Mouse (Mus musculus) midbrain, embryonic 12.5 days (tissue): ENCODE measurements around the gene Itga6. TPM values are rescaled to one million over a fixed set of nuclear protein-coding genes. Genes with fewer than 3 reads are reported as not detected.

ENCODE experiments used
- ATAC-seq: fragments of 200-750 bp; cut with Nextera tagmentation; 2 replicates; pipeline ENCODE4 v1.8.0; 2017; ENCODE audit warnings: low read depth, moderate TSS enrichment, moderate library complexity; ENCODE audit not compliant: low FRiP score
- H3K27ac ChIP-seq: fragments of 300-500 bp; sonication (generic); replicated peaks from 2 replicates; pipeline ENCODE4 v1.5.1; 2016; ENCODE audit warnings: mild to moderate bottlenecking
- H3K27me3 ChIP-seq: fragments of 300-500 bp; sonication (generic); 2 replicates; pipeline ENCODE4 v1.6.1; 2016; ENCODE audit warnings: mild to moderate bottlenecking
- H3K36me3 ChIP-seq: fragments of 300-500 bp; sonication (generic); 2 replicates; pipeline ENCODE4 v1.6.1; 2016
- H3K4me1 ChIP-seq: fragments of 300-500 bp; sonication (generic); 2 replicates; pipeline ENCODE4 v1.6.1; 2016
- H3K4me2 ChIP-seq: fragments of 300-500 bp; sonication (generic); replicated peaks from 2 replicates; pipeline ENCODE4 v1.6.1; 2016; ENCODE audit warnings: mild to moderate bottlenecking, moderate library complexity
- H3K4me3 ChIP-seq: fragments of 300-500 bp; sonication (generic); 2 replicates; pipeline ENCODE4 v1.5.1; 2016; ENCODE audit warnings: mild to moderate bottlenecking
- H3K9ac ChIP-seq: fragments of 300-500 bp; sonication (generic); replicated peaks from 2 replicates; pipeline ENCODE4 v1.6.1; 2016; ENCODE audit warnings: mild to moderate bottlenecking, moderate library complexity
- H3K9me3 ChIP-seq: fragments of 300-500 bp; sonication (generic); 2 replicates; pipeline ENCODE4 v1.6.1; 2016; ENCODE audit warnings: mild to moderate bottlenecking
- WGBS: fragments of 180-500 bp; shearing (Covaris S2); methylation state at CpG from one replicate; pipeline ENCODE4 v1.1.7; 2016; 5-methylcytosine and 5-hydroxymethylcytosine counted together
- polyA plus RNA-seq: library from polyadenylated mRNA; unstranded; fragments of >200 nt; fragmentation: Nextera tagmentation; extraction: Ambion mirVana; gene quantifications from 2 replicates; pipeline ENCODE4 v1.2.1, GENCODE M21; 2016

Itga6 gene
- polyA plus RNA-seq, 1 experiment from 2014 or later, result 23.2 TPM

DNA sequence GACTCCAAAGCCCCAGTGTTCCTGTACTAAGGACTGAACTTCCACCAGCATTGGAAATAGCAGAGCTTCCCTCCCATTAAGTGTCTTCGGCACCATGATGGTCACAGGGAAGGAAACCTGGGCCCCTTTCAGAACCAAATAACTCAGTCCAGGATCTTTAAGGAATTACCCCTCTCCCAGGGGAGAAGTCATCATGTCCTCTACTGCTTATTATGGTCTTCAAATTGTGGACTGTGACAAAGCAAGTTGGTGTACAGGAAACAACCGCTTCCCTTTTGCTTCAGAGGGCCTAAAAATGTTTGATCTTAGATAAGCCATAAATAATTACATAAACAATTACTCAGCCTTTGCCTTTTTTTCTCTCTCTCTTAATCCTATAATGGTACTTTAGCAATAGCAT lies 6.4 kb downstream of the Itga6 start:
- Histone ChIP-seq H3K4me1 (peaks cover 26% of the 10 kb centered on the region), H3K36me3 (no peaks in the 10 kb centered on the region), H3K4me3 (no peak overlapping the region), H3K27me3 (peaks cover 17% of the 10 kb centered on the region), H3K27ac (no peak overlapping the region), H3K4me2 (no peak overlapping the region), H3K9ac (no peak overlapping the region), H3K9me3 (no peaks in the 10 kb centered on the region)
- 86% methylated on average over 2 of the region's 2 CpGs for WGBS
- ATAC-seq, result no peak

DNA sequence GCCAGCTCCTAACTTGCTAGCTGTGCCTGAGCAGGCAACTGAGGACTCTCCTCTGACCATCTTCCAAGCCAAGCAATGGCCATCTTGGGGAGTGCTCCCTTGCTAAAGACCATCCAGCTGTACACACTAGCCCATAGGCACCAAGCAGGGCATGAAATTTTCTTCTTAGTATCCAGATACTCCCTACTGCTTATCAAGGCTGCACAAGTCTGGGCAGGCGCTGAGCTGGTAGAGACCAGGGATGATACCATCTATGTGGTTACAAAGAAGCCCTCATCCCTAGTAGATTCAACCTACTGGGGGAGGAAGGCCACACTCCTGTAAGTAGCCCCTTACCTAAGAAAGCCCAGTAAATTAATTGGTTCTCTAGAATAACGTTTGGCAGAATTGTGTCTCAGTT lies 7.0 kb downstream of the Itga6 start:
- peaks cover 26% of the 10 kb centered on the region for H3K4me1 ChIP-seq
- H3K9me3 ChIP-seq, result no peaks in the 10 kb centered on the region
- no peak for ATAC-seq
- H3K36me3 ChIP-seq, result no peaks in the 10 kb centered on the region
- peaks cover 16% of the 10 kb centered on the region for H3K27me3 ChIP-seq
- no peak overlapping the region for H3K4me2 ChIP-seq
- H3K4me3 ChIP-seq, result no peak overlapping the region
- WGBS, result 83% methylated on average over 2 of the region's 2 CpGs
- no peak overlapping the region for H3K27ac ChIP-seq
- no peak overlapping the region for H3K9ac ChIP-seq

DNA sequence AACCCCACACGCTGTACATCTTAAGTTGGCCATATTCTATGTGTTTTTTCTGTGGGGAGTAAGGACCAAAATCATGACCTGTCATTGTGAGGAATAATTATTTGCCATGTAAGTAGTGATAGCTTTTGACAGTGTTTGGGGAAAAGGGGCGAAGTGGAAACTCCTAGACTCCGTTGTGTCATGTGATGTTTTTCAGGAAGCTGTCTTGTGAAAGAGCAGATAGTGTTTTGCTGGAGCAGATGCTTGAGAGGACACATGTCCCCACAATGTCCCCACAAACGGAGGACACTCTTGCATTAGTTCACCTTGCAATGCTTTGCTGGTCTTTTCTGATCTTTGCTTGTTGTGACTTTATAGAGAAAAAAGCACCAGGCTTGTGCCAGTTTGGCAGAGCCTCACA lies 7.7 kb downstream of the Itga6 start:
- no peak overlapping the region for H3K27ac ChIP-seq
- ATAC-seq, result no peak

DNA sequence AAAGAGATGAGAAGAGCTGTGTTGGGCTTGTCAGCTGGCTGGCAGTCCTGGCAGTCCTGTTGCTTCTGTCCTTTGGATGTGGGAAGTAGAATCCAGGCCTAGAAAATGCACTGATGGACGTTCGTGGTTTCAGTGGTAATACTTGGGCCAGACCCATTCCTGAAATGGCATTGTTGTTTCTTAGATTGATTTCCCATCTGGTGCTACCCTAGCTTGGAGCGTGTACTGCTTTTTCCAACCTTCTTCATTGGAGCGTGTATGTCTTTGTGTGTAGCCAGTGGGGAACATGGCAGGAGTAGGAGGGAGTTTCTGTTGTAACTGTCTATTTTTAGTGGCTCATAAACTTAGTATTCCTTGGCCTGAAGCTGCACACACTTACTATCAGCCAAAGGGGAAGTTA lies 10.3 kb downstream of the Itga6 start:
- Histone ChIP-seq H3K4me1 (peaks cover 12% of the 10 kb centered on the region; the same call in 1 of the 2 replicates), H3K36me3 (no peaks in the 10 kb centered on the region), H3K27ac (no peak overlapping the region), H3K4me3 (no peak overlapping the region), H3K27me3 (0 out of 2 replicates have a peak, but pooled peaks cover 3% of the 10 kb centered on the region), H3K9ac (no peak overlapping the region), H3K4me2 (no peak overlapping the region), H3K9me3 (no peaks in the 10 kb centered on the region)
- ATAC-seq, result no peak
- 83% methylated on average over 4 of the region's 4 CpGs for WGBS

More for the DNA sequence above, 7.7 kb downstream of the Itga6 start:
- no peaks in the 10 kb centered on the region for H3K9me3 ChIP-seq
- H3K36me3 ChIP-seq, result no peaks in the 10 kb centered on the region
- H3K4me1 ChIP-seq, result peaks cover 26% of the 10 kb centered on the region
- no peak overlapping the region for H3K4me3 ChIP-seq
- WGBS, result 86% methylated on average over 4 of the region's 4 CpGs
- no peak overlapping the region for H3K9ac ChIP-seq
- H3K27me3 ChIP-seq, result peaks cover 8% of the 10 kb centered on the region
- H3K4me2 ChIP-seq, result no peak overlapping the region

DNA sequence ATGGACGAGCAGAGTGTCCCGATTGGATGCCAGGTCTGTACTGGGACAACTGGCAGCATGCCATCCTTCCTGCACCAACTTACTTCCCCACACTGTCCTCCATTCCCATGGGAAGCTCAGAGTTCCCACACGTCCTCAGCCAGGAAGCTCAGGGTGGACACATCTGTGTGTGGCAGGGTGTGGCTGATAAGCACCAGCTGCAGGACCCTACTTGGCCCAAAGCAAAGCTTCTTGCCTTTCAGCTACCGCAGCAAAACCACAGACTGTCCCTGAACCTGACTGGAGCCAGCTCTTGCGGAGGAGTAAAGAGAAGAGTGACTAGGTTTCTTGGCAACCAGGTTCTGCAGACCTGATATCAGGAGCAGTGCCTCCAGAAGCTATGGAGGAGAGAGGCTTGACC lies 11.7 kb downstream of the Itga6 start:
- Histone ChIP-seq H3K27ac (no peak overlapping the region), H3K36me3 (no peaks in the 10 kb centered on the region), H3K4me1 (0 out of 2 replicates have a peak, but pooled peaks cover 4% of the 10 kb centered on the region), H3K27me3 (0 out of 2 replicates have a peak, but pooled peaks cover 3% of the 10 kb centered on the region), H3K4me2 (no peak overlapping the region), H3K9me3 (no peaks in the 10 kb centered on the region), H3K4me3 (no peak overlapping the region), H3K9ac (no peak overlapping the region)
- ATAC-seq, result no peak
- WGBS, result 85% methylated on average over 5 of the region's 5 CpGs

DNA sequence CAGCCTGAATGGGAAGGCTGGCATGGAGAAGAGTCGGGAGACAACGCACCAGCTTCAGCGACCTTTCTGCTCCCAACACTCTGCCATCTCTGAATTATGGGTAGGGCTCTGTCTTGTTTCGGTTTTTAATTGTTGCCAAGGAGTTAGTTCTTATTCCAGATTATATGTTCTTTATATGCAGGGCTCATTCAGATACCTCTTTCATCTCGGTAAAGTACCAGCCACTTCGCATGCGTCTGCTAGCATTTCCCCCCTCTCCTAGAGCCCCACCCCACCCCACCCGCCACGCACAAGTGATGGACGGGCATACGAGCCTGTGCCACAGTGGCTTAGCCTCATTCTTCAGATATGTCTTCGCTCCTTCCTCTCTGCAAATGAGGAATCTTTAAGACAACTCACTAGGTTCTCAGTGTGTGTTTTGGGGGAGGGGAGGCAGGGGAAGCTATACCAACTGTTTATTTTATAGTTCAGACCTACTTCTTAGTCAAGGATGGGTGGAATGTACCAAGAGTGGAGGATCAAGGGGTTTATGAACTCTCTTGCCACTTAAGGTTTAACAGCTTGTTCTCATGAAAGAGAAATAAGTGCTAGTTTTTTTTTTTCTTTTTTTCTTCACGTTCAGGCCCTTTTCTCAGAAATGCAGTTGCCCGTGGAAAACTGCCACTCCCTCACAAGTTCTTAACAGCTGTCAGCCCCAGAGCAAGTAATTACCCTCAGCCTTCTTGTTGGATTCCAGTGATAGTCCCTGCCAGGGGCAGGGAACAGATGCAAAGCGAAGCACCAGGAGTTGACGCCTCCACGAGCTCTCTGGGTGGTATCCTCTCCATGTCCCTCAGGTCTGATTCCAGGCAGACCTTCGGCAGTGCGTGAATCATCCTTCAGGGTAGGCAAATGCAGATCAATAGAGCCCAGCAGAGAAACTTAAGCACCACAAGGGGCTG lies 13.4 kb downstream of the Itga6 start:
- 61% methylated on average over 19 of the region's 19 CpGs for WGBS
- Histone ChIP-seq H3K9ac (no peak overlapping the region), H3K27ac (no peak overlapping the region), H3K4me2 (no peak overlapping the region), H3K4me3 (no peak overlapping the region), H3K27me3 (0 out of 2 replicates have a peak, but pooled peaks cover 3% of the 10 kb centered on the region), H3K9me3 (no peaks in the 10 kb centered on the region), H3K36me3 (no peaks in the 10 kb centered on the region), H3K4me1 (0 out of 2 replicates have a peak, but pooled peaks cover 6% of the 10 kb centered on the region)
- ATAC-seq, result no peak

DNA sequence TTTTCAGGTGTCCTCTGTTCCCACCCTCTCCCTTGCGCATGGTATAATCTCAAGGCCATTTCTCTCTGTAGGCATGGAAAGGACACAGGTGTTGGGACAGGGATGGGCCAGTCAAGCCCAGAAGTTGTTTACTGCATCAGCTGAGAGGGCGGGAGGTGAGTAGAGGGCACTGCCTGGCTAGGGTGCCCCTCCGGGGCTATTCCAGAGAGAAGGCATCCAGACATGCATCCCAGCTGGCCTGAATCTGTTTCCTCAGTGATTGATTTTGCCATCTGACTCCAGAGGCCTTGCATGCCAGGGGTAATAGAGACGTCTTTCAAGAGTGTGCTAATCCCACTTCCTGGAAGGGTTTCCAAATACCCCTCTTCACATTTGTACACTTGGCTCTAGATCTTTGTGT lies 14.7 kb downstream of the Itga6 start:
- no peak overlapping the region for H3K9ac ChIP-seq
- ATAC-seq, result no peak
- WGBS, result 80% methylated on average over 4 of the region's 4 CpGs

DNA sequence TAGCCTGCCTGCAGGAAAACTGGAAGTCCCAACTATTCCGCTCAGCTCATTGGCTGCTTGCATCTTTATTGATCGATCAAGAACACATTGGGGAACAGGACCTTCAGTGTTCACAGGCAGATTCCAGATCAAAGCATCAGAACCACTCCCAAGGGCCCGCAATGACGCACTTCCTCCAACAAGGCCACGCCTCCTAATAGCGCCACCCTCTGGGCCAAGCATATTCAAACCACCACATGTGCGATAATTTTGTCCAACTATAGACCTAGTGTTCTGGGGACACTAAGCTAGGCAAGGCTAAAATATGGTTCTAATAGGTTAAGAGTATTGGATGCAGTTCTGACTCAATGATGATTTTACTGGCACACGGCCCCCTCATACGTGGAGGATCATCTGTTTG lies 15.7 kb downstream of the Itga6 start:
- Histone ChIP-seq H3K9me3 (no peaks in the 10 kb centered on the region), H3K4me1 (0 out of 2 replicates have a peak, but pooled peaks cover 6% of the 10 kb centered on the region), H3K36me3 (no peaks in the 10 kb centered on the region), H3K4me2 (no peak overlapping the region), H3K9ac (no peak overlapping the region), H3K4me3 (no peak overlapping the region), H3K27me3 (0 out of 2 replicates have a peak, but pooled peaks cover 3% of the 10 kb centered on the region), H3K27ac (no peak overlapping the region)
- ATAC-seq, result no peak
- 95% methylated on average over 9 of the region's 9 CpGs for WGBS

More for the DNA sequence above, 14.7 kb downstream of the Itga6 start:
- Histone ChIP-seq H3K36me3 (no peaks in the 10 kb centered on the region), H3K27ac (no peak overlapping the region), H3K4me3 (no peak overlapping the region), H3K27me3 (0 out of 2 replicates have a peak, but pooled peaks cover 3% of the 10 kb centered on the region), H3K4me1 (0 out of 2 replicates have a peak, but pooled peaks cover 6% of the 10 kb centered on the region), H3K4me2 (no peak overlapping the region), H3K9me3 (no peaks in the 10 kb centered on the region)

DNA sequence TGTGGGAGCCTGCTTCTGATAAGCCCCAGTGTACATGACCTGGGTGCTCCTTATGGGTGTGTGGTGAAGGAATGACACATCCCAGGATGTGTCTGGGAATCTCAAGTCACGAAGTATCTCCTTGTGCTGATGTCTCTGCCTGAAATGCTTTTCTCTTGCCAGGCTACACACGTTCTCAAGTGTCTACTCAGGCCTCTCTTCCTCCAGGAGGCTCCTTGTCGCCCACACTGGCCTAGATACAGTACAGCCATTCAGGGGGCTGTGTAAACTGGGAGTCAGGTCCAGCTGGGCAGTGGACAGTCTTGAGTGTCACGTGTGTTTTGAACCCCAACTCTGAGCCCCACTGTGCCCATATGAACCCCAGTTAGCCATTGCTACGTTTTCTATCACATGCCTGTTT lies 19.1 kb downstream of the Itga6 start:
- no peak overlapping the region for H3K9ac ChIP-seq
- H3K27ac ChIP-seq, result no peak overlapping the region
- no peaks in the 10 kb centered on the region for H3K9me3 ChIP-seq
- no peak overlapping the region for H3K4me3 ChIP-seq
- no peaks in the 10 kb centered on the region for H3K27me3 ChIP-seq
- no peaks in the 10 kb centered on the region for H3K36me3 ChIP-seq
- H3K4me1 ChIP-seq, result 0 out of 2 replicates have a peak, but pooled peaks cover 3% of the 10 kb centered on the region
- H3K4me2 ChIP-seq, result no peak overlapping the region
- ATAC-seq, result no peak
- WGBS, result 79% methylated on average over 5 of the region's 5 CpGs

DNA sequence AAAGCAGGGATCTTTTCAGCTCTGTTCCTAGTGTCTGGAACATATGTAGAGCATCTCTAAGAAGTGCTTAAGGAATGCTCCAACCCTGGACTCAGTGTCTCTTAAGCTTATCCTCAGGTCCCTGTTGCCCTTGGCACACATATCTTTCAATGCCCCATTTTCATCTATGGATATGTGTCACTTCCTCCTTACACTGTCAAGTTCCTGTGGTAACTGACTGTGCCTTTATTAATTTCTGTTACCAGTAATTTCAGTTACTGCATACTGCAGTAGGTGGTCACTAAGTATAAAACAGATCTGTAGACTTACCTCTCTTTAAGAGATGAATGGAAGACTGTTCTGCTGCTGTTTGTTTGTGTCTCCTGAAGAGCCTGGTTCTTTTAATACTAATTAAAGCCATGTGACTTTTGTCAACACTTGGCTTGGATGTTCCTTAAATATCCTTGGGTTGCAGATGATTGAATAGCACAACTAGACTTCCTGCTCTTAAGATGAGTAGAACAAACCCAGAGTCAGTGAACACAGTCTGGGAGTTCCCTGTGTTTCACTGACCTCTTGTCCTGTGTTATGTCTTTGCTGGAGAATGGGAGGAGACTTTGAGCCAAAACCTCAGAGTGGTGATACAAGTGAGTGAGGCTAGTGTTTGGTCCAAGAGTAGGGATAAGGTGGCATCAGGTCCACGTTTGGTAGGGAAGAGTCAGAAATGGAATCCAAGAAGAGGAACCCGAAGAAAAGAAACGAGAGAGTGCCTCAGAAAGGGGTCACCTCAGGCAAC lies 19.7 kb downstream of the Itga6 start:
- H3K9ac ChIP-seq, result no peak overlapping the region
- H3K9me3 ChIP-seq, result no peaks in the 10 kb centered on the region
- H3K36me3 ChIP-seq, result no peaks in the 10 kb centered on the region
- no peak overlapping the region for H3K27ac ChIP-seq
- 0 out of 2 replicates have a peak, but pooled peaks cover 3% of the 10 kb centered on the region for H3K4me1 ChIP-seq
- H3K27me3 ChIP-seq, result no peaks in the 10 kb centered on the region
- WGBS, result 82% methylated on average over 3 of the region's 3 CpGs
- no peak overlapping the region for H3K4me3 ChIP-seq
- ATAC-seq, result no peak
- no peak overlapping the region for H3K4me2 ChIP-seq

DNA sequence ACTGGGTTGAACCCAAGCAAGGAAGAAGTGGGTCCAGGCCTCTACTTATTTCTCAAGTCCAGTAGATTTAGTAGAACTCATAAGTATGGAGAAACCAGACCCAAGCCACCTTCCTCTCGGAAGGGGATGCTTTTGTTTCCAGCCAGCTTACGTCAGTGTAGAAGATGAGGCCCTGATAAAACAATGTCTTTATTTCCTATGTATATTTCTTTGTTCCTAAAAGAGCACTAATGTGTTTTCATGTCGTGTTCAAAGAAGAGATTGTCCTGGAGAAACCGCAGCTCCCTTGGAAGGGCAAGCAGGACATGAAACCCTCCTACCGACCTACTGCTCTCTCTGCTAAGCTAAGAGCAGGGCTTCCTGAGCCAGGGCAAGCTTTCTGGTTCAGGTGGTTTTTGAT lies 20.6 kb downstream of the Itga6 start:
- no peak overlapping the region for H3K9ac ChIP-seq
- 88% methylated on average over 5 of the region's 5 CpGs for WGBS

More for the DNA sequence above, 20.6 kb downstream of the Itga6 start:
- Histone ChIP-seq H3K27ac (no peak overlapping the region), H3K27me3 (no peaks in the 10 kb centered on the region), H3K36me3 (no peaks in the 10 kb centered on the region), H3K9me3 (no peaks in the 10 kb centered on the region), H3K4me2 (no peak overlapping the region), H3K4me3 (no peak overlapping the region), H3K4me1 (0 out of 2 replicates have a peak, but pooled peaks cover 3% of the 10 kb centered on the region)
- ATAC-seq, result no peak
